Mouse (Mus musculus): ENCODE measurements at regions not wholly inside any gene's neighbourhood (a gene's known extent, or its start where the extent isn't known, plus 50 kb on each side); places are given as distances from the start of the nearest gene placed in this dataset.

DNA sequence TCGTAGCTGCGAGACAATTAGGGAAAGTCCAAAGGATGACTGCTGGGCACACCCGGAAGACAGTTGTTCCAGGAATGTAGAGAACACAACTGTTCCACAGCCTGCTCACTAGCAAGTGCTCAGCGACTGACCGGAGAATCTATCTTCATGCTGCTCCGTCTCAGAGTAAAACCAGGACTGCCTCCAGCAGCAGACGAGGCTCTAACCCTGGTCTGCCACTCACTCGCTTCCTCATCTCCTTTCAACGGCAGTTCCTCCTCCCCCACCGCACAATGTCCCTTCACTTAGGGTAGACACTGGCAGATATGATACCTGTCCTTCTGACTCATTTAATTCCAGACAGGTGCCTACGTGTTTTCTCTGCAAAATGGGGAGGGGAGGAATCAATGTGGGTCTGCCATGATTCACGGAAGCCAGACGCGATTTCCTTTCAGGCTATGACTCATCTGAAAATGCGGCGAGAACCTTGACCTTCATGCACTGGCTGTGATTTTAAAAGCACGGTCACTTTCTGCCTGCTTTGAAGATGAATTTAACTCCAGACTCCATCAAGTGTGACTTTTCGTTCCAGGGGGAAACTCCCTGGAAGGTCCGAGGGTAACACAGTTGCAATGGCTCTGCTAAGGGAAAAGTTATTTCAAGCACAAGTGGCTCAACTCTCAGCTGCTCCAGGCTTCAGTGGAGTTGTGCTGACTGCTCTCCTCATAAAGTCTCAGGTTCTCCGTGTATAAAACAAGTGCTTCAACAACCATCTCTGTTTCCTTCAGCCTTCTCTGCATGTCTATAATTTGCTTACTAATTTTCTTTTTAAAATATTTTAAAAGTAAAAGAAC is 142.4 kb upstream of the Spin1 start:
- no peak for TF ChIP-seq POLR2A (IDR thresholded peaks at IDR 0.05; ENCODE audit: borderline replicate concordance, extremely low read depth, insufficient read depth, insufficient read length, poor library complexity, severe bottlenecking)
- TF ChIP-seq CTCF (IDR thresholded peaks at IDR 0.05; ENCODE audit: borderline replicate concordance, extremely low read depth, insufficient read depth, insufficient read length) = no peak
